Mouse (Mus musculus) brain, embryonic 14.5 days (tissue): ENCODE data around the gene Mnat1. TPM values are rescaled to one million over a fixed set of nuclear protein-coding genes. Genes with fewer than 3 reads are reported as not detected.

ENCODE experiments used
- DNase-seq: peaks from one replicate; pipeline ENCODE4 v3.0.0-alpha.2; 2011; ENCODE audit warnings: low read depth
- CTCF ChIP-seq: fragments of 200-500 bp; IDR thresholded peaks from 2 replicates; pipeline ENCODE4 v1.5.1; 2012; ENCODE audit warnings: inconsistent platforms, mild to moderate bottlenecking, moderate library complexity, borderline replicate concordance; ENCODE audit not compliant: insufficient read depth, insufficient read length; ENCODE audit errors: extremely low read depth
- POLR2A ChIP-seq: fragments of 200-500 bp; IDR thresholded peaks from 2 replicates; pipeline ENCODE4 v1.6.1; 2012; ENCODE audit warnings: mild to moderate bottlenecking, inconsistent platforms, borderline replicate concordance; ENCODE audit not compliant: poor library complexity, insufficient read depth, insufficient read length, severe bottlenecking; ENCODE audit errors: extremely low read depth
- polyA plus RNA-seq: library from polyadenylated mRNA; depleted of rRNA; stranded (reverse); fragments of >200 nt; gene quantifications from 2 replicates; pipeline ENCODE4 v1.2.3, GENCODE M21; 2012; rRNA removed

Gene Mnat1
- polyA plus RNA-seq, 1 experiment, result 13.8 TPM

DNA sequence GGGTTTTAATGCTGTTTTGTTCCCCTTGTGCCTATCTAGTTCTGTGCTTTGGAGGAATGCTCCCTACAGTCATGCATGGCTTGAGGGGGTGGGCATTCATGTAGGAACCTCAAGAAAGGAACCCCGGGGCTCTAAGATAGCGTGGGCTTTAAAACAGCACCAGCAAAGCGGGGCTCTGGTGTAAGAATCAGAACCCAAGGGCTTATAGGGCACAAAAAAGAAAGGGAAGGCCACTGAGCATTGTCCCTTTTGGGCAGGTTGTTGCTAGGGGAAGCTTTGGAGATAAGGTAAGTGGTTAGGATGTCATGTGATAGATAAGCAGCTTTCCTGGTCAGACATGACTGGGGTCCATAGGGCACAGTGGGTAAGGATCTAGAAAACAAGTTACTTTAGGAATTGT is 165.1 kb downstream of the Mnat1 start:
- no peak for DNase-seq
- no peak for TF ChIP-seq CTCF
- no peak for TF ChIP-seq POLR2A

DNA sequence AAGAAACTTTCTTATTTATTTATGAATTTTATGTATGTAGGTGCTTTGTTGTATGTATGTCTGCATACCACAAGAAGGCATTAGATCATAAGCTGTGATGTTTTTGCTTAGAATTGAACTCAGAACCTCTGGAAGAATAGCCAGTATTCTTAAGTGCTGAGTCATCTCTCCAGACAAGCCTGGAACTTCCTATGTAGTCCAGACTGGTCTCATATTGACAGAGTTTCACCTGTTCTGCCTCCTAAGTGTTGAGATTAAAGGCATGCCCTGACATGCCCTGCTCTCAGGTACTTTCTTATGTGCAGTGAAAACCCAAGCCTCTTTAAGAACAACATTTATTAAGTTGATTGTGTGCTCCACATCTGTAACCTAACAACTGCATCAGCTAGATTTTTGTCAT is 171.4 kb downstream of the Mnat1 start:
- DNase-seq, result no peak
- TF ChIP-seq CTCF, result no peak
- no peak for TF ChIP-seq POLR2A

DNA sequence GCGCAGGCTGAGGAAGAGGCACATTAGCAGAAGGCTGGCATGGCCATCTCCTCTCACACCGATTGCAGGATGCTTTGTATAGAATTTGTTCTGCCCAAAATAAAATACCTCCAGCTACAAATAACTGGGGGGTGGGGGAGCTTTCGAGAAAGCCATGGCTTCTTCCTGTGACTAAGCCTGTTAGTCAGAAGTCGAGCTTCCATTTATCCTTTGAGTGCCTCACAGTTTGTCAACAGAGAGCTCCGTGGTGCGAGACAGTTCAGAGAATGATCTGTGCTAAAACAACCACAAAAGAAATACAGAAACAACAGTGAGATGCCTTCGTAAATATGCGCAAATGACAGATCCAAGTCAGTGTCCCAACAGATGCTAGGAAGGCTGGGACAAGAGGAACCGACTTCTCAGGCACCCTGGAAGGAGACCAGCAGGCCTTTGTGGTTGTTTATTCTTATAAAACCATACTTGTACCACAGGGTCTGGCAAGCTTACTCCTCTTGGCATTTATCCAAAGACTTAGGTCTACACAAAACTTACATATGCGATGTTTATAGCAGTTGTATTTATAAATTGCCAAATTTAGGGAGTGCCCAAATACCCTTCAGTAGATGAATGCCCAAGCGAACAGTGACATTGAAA is 172.1 kb downstream of the Mnat1 start:
- peak; percentile 25 for DNase-seq
- no peak for TF ChIP-seq CTCF
- TF ChIP-seq POLR2A, result no peak

DNA sequence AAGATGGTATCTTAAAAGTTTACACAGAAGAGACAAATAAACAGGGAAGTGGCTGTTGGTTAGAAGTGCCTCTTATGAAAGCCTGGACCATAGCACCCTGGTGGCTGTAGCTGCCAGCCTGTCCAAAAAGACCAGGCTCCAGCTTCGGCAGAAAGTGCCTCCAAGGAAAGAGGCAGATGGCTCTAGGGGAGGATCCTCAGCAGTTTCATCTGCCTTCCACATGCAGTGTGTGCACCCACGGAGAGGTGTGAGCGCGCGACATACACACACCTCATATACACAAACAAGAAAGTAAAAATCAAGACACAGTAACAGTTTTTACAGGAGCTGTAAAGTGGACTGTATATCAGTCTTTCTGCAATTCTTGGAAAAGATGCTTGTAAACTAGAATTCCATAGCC is 175.1 kb downstream of the Mnat1 start:
- TF ChIP-seq CTCF, result no peak
- no peak for TF ChIP-seq POLR2A
- no peak for DNase-seq

DNA sequence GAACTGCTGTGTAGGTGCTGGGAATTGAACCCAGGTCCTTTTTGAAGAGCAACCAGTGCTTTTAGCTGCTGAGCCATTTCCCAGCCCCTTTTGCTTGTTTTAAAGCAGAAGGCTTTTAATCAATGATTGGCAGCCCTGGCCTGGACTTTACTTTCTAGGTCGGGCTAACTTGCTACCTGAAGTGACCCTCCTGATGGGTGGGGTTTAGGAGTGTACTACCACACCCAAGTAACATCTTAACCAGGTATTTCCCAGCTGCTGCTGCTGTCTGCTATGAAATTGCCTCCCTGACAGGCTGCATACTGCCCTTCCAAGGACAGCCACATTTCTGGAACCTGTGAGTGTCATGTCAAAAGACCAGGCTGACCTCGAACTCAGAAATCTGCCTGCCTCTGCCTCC is 177.0 kb downstream of the Mnat1 start:
- TF ChIP-seq CTCF (no peak), POLR2A (no peak)

DNA sequence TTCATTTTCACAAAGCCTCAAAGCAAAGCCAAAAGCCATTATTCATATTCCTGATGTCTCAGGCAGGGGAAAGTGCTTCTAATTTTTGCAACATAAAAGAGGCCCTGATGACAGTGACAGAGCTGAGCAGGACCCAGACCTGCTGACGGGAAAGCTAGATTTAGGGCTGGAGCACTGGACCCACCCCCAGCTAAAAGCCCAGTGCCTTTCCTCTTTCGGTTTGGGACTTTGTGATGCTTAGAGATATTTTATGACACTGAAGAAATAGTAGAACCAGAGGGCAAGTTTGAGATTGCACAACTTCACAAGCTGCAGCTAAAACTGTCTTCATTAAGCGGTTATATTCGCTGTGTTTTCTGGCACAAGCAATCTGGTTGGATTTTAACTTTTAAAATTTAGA is 181.1 kb downstream of the Mnat1 start:
- TF ChIP-seq CTCF (no peak), POLR2A (no peak)
- no peak for DNase-seq

More for the DNA sequence above, 177.0 kb downstream of the Mnat1 start:
- DNase-seq, result no peak

DNA sequence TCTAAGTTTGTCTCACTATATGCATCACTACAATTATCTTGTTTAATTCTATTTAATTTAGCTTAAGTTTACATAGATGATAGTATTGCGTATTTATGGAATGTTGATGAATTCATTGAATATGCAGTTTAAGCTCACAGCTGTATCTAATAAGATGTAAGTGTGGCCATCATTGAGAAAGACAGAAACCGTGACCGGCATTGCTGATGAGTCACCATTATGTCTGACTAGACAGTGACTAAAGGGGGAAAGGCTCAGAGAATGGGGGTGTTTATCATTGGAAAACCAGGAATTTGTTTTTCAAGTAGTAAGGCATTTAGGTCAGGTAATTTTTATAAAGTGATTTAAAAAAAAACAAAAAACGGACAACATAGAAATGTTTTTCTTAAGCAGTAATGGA is 184.2 kb downstream of the Mnat1 start:
- DNase-seq, result no peak
- no peak for TF ChIP-seq POLR2A
- TF ChIP-seq CTCF, result no peak

DNA sequence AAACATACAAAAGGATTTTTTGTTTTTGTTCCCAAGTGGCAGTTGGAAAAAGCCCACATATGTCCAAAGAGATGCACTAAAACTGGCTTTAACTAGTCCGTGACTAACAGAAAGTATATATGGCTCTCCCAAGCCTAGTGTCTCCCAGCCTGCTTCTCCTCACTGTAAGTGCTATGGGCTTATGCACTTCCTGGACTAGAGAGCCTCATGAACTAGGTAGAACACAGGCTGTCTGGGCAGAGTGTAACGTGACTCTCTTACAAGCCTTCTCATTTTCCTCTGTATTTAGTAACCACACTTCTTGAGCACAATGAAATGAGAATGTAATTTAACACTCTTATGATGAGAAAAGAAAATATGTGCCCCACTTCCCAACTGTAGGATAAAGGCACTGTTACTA is 185.2 kb downstream of the Mnat1 start:
- no peak for TF ChIP-seq POLR2A
- no peak for TF ChIP-seq CTCF
- DNase-seq, result no peak

DNA sequence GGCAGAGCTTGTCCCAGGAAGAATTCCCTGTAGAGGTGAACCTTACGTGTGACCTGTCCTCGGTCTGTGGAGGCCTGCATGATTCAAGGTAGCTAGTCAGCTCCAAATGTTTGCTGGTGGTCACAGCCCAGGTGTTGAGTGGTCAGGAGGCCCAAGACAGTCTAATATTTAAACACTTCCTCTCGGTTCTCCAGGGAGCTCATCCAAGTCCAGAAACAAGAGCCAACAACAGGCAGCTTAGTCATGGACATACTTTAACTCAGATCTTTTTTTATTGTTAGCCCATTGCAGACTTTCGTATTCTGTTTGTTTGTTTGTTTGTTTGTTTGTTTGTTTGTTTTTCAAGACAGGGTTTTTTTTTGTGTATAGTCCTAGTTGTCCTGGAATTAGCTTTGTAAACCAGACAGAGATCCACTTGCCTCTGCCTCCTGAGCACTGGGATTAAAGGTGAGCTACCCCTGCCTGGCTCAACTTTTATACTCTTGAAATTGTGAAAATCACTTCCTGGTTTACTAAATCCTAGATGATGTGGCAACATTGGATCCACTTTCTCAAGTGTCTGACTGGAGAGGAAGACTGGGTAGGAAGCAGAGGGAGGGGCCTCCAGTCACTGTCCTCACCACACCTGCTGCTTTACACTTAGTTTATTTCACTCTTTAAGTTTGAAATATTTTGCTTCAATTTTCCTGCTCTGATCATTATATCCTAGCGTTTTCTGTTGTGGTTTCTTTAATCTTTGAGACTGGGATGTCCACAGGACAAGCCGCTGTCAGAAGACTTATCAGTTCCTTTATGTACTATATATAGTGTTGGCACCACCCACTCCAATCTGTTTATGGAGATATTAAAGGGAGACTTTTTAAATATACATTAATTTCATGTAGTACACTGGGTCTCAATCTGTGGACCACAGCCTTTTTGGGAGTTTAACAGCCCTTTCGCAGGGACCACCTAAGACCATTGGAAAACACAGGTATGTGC is 194.5 kb downstream of the Mnat1 start:
- TF ChIP-seq CTCF (no peak), POLR2A (no peak)
- no peak for DNase-seq

Other genes starting within 250 kb of the Mnat1 start
- 0.74 and 0.98 TPM in 2 replicates for gene Six6, start 183.8 kb upstream of the Mnat1 start, polyA plus RNA-seq
- 6.3 and 6.7 TPM in 2 replicates for gene 4930447C04Rik, start 182.9 kb upstream of the Mnat1 start, polyA plus RNA-seq
- gene Six1, start 69.8 kb upstream of the Mnat1 start, polyA plus RNA-seq, result 0.53 and 0.94 TPM in 2 replicates
- 0.74 and 0.75 TPM in 2 replicates for gene Six4, start 10.3 kb upstream of the Mnat1 start, polyA plus RNA-seq
- gene Trmt5, start 163.0 kb downstream of the Mnat1 start, polyA plus RNA-seq, result 13.1 and 16.1 TPM in 2 replicates
- gene Slc38a6, start 163.1 kb downstream of the Mnat1 start, polyA plus RNA-seq, result 29.1 and 34.6 TPM in 2 replicates